In the genomic region with DNA sequence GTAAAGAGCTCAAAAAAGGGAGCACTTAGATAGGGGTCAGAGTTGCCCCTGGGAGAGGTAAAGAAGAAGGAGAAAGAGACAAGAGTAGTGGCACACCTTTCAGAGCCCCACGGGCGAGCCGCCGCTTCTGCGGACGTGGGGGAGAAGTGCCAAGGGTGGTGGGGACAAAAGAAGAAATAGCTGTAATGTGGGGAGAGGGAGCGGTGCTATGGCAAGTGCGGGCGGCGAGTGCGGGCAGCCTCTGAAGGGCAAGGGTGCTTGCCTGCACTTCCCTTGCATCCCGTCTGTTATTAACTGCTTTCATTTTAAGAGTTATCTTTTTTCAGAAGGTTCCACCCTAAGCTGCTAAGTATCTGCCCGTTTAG, we compare ENCODE assay signal across 7 mouse cellular contexts. TPM values are rescaled to one million over a fixed set of nuclear protein-coding genes. Genes with fewer than 3 reads are reported as not detected.
DNase-seq lines count a peak whose midpoint lies in the region; ATAC-seq and TF ChIP-seq lines count a peak whose summit lies in the region.

No protein-coding gene starts in this region.

- H3K27me3 ChIP-seq in lung, embryonic 14.5 days (ENCODE audit: insufficient read depth, low read length), result no peaks in the 10 kb centered on the region
- H3K27me3 ChIP-seq in embryonic facial prominence, embryonic 12.5 days, result no peaks in the 10 kb centered on the region
- H3K27me3 ChIP-seq in forebrain, postnatal 0 days (ENCODE audit: insufficient read depth, low read length), result no peaks in the 10 kb centered on the region
- H3K27me3 ChIP-seq in liver, embryonic 14.5 days (ENCODE audit: control insufficient read depth, insufficient read depth, low read length), result no peaks in the 10 kb centered on the region

- H3K9me3 ChIP-seq in lung, embryonic 14.5 days (ENCODE audit: low read depth, low read length), result no peaks in the 10 kb centered on the region
- no peaks in the 10 kb centered on the region for H3K9me3 ChIP-seq in embryonic facial prominence, embryonic 12.5 days
- H3K9me3 ChIP-seq in forebrain, postnatal 0 days (ENCODE audit: low read length), result no peaks in the 10 kb centered on the region
- H3K9me3 ChIP-seq in liver, embryonic 14.5 days (ENCODE audit: control insufficient read depth, low read length), result no peaks in the 10 kb centered on the region

- no peaks in the 10 kb centered on the region for H3K4me1 ChIP-seq in lung, embryonic 14.5 days (ENCODE audit: insufficient read depth)
- no peaks in the 10 kb centered on the region for H3K4me1 ChIP-seq in embryonic facial prominence, embryonic 12.5 days
- H3K4me1 ChIP-seq in forebrain, postnatal 0 days (ENCODE audit: insufficient read depth), result no peaks in the 10 kb centered on the region; the same call in 1 of the 2 replicates
- H3K4me1 ChIP-seq in liver, embryonic 14.5 days (replicated peaks; ENCODE audit: control insufficient read depth in 2 of 2, insufficient read depth in 2 of 2, low read length in 1 of 2), result peaks cover 0 to 5% of the 10 kb centered on the region in 2 experiments; a peak in 1 of 4 replicates

- TF ChIP-seq CTCF in lung, embryonic 14.5 days (IDR thresholded peaks at IDR 0.05; ENCODE audit: low read depth), result no peak
- no peak for TF ChIP-seq CTCF in forebrain, postnatal 0 days (IDR thresholded peaks at IDR 0.05; ENCODE audit: low read depth)
- no peak for TF ChIP-seq CTCF in liver, embryonic 14.5 days (IDR thresholded peaks at IDR 0.05; ENCODE audit: low read depth)

- H3K4me2 ChIP-seq in lung, embryonic 14.5 days, result peak overlapping the region; percentile 79
- peak overlapping the region; percentile 68 for H3K4me2 ChIP-seq in embryonic facial prominence, embryonic 12.5 days (replicated peaks)
- H3K4me2 ChIP-seq in forebrain, postnatal 0 days (ENCODE audit: low read depth), result peak overlapping the region; percentile 79
- H3K4me2 ChIP-seq in liver, embryonic 14.5 days (ENCODE audit: low read depth), result peak overlapping the region; percentile 86

- peak; percentile 44 for ATAC-seq in lung, embryonic 14.5 days (ENCODE audit: insufficient read depth)
- peak; percentile 25; the same call in 1 of the 2 replicates for ATAC-seq in embryonic facial prominence, embryonic 12.5 days (ENCODE audit: insufficient number of reproducible peaks, insufficient read depth, low FRiP score, low TSS enrichment)
- ATAC-seq in forebrain, postnatal 0 days, result peak; percentile 18
- peak; percentile 30 for ATAC-seq in liver, embryonic 14.5 days (ENCODE audit: insufficient read depth)

- no peaks in the 10 kb centered on the region for H3K36me3 ChIP-seq in lung, embryonic 14.5 days (ENCODE audit: insufficient read depth)
- H3K36me3 ChIP-seq in embryonic facial prominence, embryonic 12.5 days, result no peaks in the 10 kb centered on the region
- no peaks in the 10 kb centered on the region for H3K36me3 ChIP-seq in forebrain, postnatal 0 days (ENCODE audit: insufficient read depth)
- no peaks in the 10 kb centered on the region for H3K36me3 ChIP-seq in liver, embryonic 14.5 days (replicated peaks; ENCODE audit: control insufficient read depth, insufficient read depth, low read depth)

- TF ChIP-seq EP300 in liver, embryonic 14.5 days (IDR thresholded peaks at IDR 0.05; ENCODE audit: low read depth), result no peak

- DNase-seq in lung, embryonic 14.5 days, result no peak
- no peak for DNase-seq in lung, postnatal 25 days (ENCODE audit: low spot score)
- no peak for DNase-seq in forebrain, postnatal 0 days
- DNase-seq in liver, embryonic 14.5 days (ENCODE audit: low read depth in 3 of 3, low spot score in 3 of 3), result no peak
- DNase-seq in testis, postnatal 10 days (ENCODE audit: low spot score), result peak; percentile 40
- no peak for DNase-seq in adrenal gland, adult 2 months

- H3K9ac ChIP-seq in lung, embryonic 14.5 days, result peak overlapping the region; percentile 64
- peak overlapping the region; percentile 67 for H3K9ac ChIP-seq in embryonic facial prominence, embryonic 12.5 days
- peak overlapping the region; percentile 53; the same call in 1 of the 2 replicates for H3K9ac ChIP-seq in forebrain, postnatal 0 days
- peak overlapping the region; percentile 60 for H3K9ac ChIP-seq in liver, embryonic 14.5 days (replicated peaks)

- H3K27ac ChIP-seq in lung, embryonic 14.5 days (ENCODE audit: low read depth), result peak overlapping the region; percentile 91
- H3K27ac ChIP-seq in embryonic facial prominence, embryonic 12.5 days, result peak overlapping the region; percentile 95
- no peak overlapping the region for H3K27ac ChIP-seq in forebrain, postnatal 0 days (ENCODE audit: low read depth, low read length)
- H3K27ac ChIP-seq in liver, embryonic 14.5 days, result no peak overlapping the region

- WGBS in lung, embryonic 14.5 days, result under 1% methylated on average over 13 of the region's 13 CpGs
- under 1% methylated on average over 13 of the region's 13 CpGs for WGBS in embryonic facial prominence, embryonic 12.5 days
- WGBS in forebrain, postnatal 0 days, result 0% methylated on average over 13 of the region's 13 CpGs
- 0% methylated on average over 11 of the region's 13 CpGs for WGBS in liver, embryonic 14.5 days (ENCODE audit: insufficient replicate concordance)

- H3K4me3 ChIP-seq in lung, embryonic 14.5 days (ENCODE audit: low read depth, low read length), result peak overlapping the region; percentile 64
- H3K4me3 ChIP-seq in embryonic facial prominence, embryonic 12.5 days, result peak overlapping the region; percentile 69
- peak overlapping the region; percentile 77 for H3K4me3 ChIP-seq in forebrain, postnatal 0 days (ENCODE audit: low read depth, low read length)
- peak overlapping the region; percentile 56 to 59 for H3K4me3 ChIP-seq in liver, embryonic 14.5 days (ENCODE audit: insufficient read depth in 1 of 2, low read depth in 2 of 2, low read length in 2 of 2)

RNA-seq across cellular contexts. Expression of a gene that starts 21.4 kb away (rescaled TPM):
- polyA plus RNA-seq in lung, embryonic 14.5 days (2014; fragmentation: Nextera tagmentation; extraction: Ambion mirVana), result not detected in 2 replicates
- polyA plus RNA-seq in embryonic facial prominence, embryonic 12.5 days (2016; fragmentation: Nextera tagmentation; extraction: Ambion mirVana), result not detected in 2 replicates
- total RNA-seq in forebrain, postnatal 0 days (2014; rRNA removed), result not detected in 2 replicates
- not detected in 2 replicates for polyA plus RNA-seq in forebrain, postnatal 0 days (2015; fragmentation: Nextera tagmentation; extraction: Ambion mirVana)
- polyA plus RNA-seq in liver, embryonic 14.5 days (2012; rRNA removed), result not detected in 2 replicates
- polyA plus RNA-seq in liver, embryonic 14.5 days (2014; fragmentation: Nextera tagmentation; extraction: Ambion mirVana), result not detected in 2 replicates
- not detected for total RNA-seq in adrenal gland, adult 2 months (2021)
- polyA plus RNA-seq in adrenal gland, adult 2 months (2012; rRNA removed), result not detected in 2 replicates

RNA-seq across cellular contexts. Expression of a gene that starts 29.2 kb away (rescaled TPM):
- not detected in 2 replicates for polyA plus RNA-seq in lung, embryonic 14.5 days (2014; fragmentation: Nextera tagmentation; extraction: Ambion mirVana)
- not detected in 2 replicates for polyA plus RNA-seq in embryonic facial prominence, embryonic 12.5 days (2016; fragmentation: Nextera tagmentation; extraction: Ambion mirVana)
- not detected in 2 replicates for total RNA-seq in forebrain, postnatal 0 days (2014; rRNA removed)
- not detected in 2 replicates for polyA plus RNA-seq in forebrain, postnatal 0 days (2015; fragmentation: Nextera tagmentation; extraction: Ambion mirVana)
- not detected in 2 replicates for polyA plus RNA-seq in liver, embryonic 14.5 days (2012; rRNA removed)
- polyA plus RNA-seq in liver, embryonic 14.5 days (2014; fragmentation: Nextera tagmentation; extraction: Ambion mirVana), result not detected in 2 replicates
- not detected for total RNA-seq in adrenal gland, adult 2 months (2021)
- polyA plus RNA-seq in adrenal gland, adult 2 months (2012; rRNA removed), result not detected in 2 replicates

Comparison
In these comparisons a context has a peak if more than half of its experiments do, and no peak if none do; other contexts are left out.
1. H3K27ac ChIP-seq: peak in lung, embryonic 14.5 days (single experiment) and embryonic facial prominence, embryonic 12.5 days (single experiment); none in forebrain, postnatal 0 days (single experiment) and liver, embryonic 14.5 days (single experiment).
2. Peak in every context shown above with its lines, with median percentiles within 50 percentile points of each other: ATAC-seq, H3K4me2 ChIP-seq, H3K4me3 ChIP-seq and H3K9ac ChIP-seq.